Mouse (Mus musculus) liver, adult 2 months (tissue): ENCODE measurements around the gene Olfr980. TPM values are rescaled to one million over a fixed set of nuclear protein-coding genes. Genes with fewer than 3 reads are reported as not detected.

ENCODE experiments used
- polyA plus RNA-seq: library from polyadenylated mRNA; depleted of rRNA; stranded (reverse); fragments of >200 nt; gene quantifications from 2 replicates; pipeline ENCODE4 v1.2.3, GENCODE M21; 2012; rRNA removed
- total RNA-seq: library from RNA; depleted of rRNA; stranded (reverse); fragments of >200 nt; gene quantifications from 2 replicates; pipeline ENCODE4 v1.2.3, GENCODE M21; 2014; rRNA removed

Gene Olfr980
- total and polyA plus RNA-seq, 2 experiments: not detected

Other genes with a start within 250 kb of the Olfr980 start
- not detected in 2 replicates for gene Olfr968, start 226.3 kb downstream of the Olfr980 start, total RNA-seq
- not detected in 2 replicates for gene Olfr968, start 226.3 kb downstream of the Olfr980 start, polyA plus RNA-seq
- gene Olfr969, start 218.6 kb downstream of the Olfr980 start, total RNA-seq: not detected in 2 replicates
- gene Olfr969, start 218.6 kb downstream of the Olfr980 start, polyA plus RNA-seq: not detected in 2 replicates
- gene Olfr970, start 200.7 kb downstream of the Olfr980 start, total RNA-seq: not detected in 2 replicates
- gene Olfr970, start 200.7 kb downstream of the Olfr980 start, polyA plus RNA-seq: not detected in 2 replicates
- gene Olfr971, start 172.7 kb downstream of the Olfr980 start, total RNA-seq: not detected in 2 replicates
- gene Olfr971, start 172.7 kb downstream of the Olfr980 start, polyA plus RNA-seq: not detected in 2 replicates
- gene Olfr972, start 143.2 kb downstream of the Olfr980 start, total RNA-seq: not detected in 2 replicates
- not detected in 2 replicates for gene Olfr972, start 143.2 kb downstream of the Olfr980 start, polyA plus RNA-seq
- not detected in 2 replicates for gene Olfr229, start 102.2 kb downstream of the Olfr980 start, total RNA-seq
- not detected in 2 replicates for gene Olfr229, start 102.2 kb downstream of the Olfr980 start, polyA plus RNA-seq
- gene Olfr974, start 72.1 kb downstream of the Olfr980 start, total RNA-seq: not detected in 2 replicates
- gene Olfr974, start 72.1 kb downstream of the Olfr980 start, polyA plus RNA-seq: not detected in 2 replicates
- gene Olfr975, start 57.5 kb downstream of the Olfr980 start, total RNA-seq: not detected in 2 replicates
- gene Olfr975, start 57.5 kb downstream of the Olfr980 start, polyA plus RNA-seq: not detected in 2 replicates
- gene Olfr976, start 48.4 kb downstream of the Olfr980 start, total RNA-seq: not detected in 2 replicates
- not detected in 2 replicates for gene Olfr976, start 48.4 kb downstream of the Olfr980 start, polyA plus RNA-seq
- gene Olfr978, start 17.5 kb downstream of the Olfr980 start, total RNA-seq: not detected in 2 replicates
- not detected in 2 replicates for gene Olfr978, start 17.5 kb downstream of the Olfr980 start, polyA plus RNA-seq
- gene Olfr979, start 6.1 kb downstream of the Olfr980 start, total RNA-seq: not detected in 2 replicates
- gene Olfr979, start 6.1 kb downstream of the Olfr980 start, polyA plus RNA-seq: not detected in 2 replicates
- gene Olfr981, start 11.9 kb upstream of the Olfr980 start, total RNA-seq: not detected in 2 replicates
- not detected in 2 replicates for gene Olfr981, start 11.9 kb upstream of the Olfr980 start, polyA plus RNA-seq
- not detected in 2 replicates for gene Olfr982, start 64.2 kb upstream of the Olfr980 start, total RNA-seq
- gene Olfr982, start 64.2 kb upstream of the Olfr980 start, polyA plus RNA-seq: not detected in 2 replicates
- not detected in 2 replicates for gene Olfr983, start 84.0 kb upstream of the Olfr980 start, total RNA-seq
- not detected in 2 replicates for gene Olfr983, start 84.0 kb upstream of the Olfr980 start, polyA plus RNA-seq
- gene Olfr984, start 104.6 kb upstream of the Olfr980 start, total RNA-seq: not detected in 2 replicates
- not detected in 2 replicates for gene Olfr984, start 104.6 kb upstream of the Olfr980 start, polyA plus RNA-seq
- not detected in 2 replicates for gene Olfr985, start 120.6 kb upstream of the Olfr980 start, total RNA-seq
- not detected in 2 replicates for gene Olfr985, start 120.6 kb upstream of the Olfr980 start, polyA plus RNA-seq
- gene Tmem225, start 138.5 kb upstream of the Olfr980 start, total RNA-seq: not detected in 2 replicates
- not detected in 2 replicates for gene Tmem225, start 138.5 kb upstream of the Olfr980 start, polyA plus RNA-seq
- gene Olfr986, start 171.3 kb upstream of the Olfr980 start, total RNA-seq: 0.09 TPM in 1 of 2 replicates, not detected in the other
- not detected in 2 replicates for gene Olfr986, start 171.3 kb upstream of the Olfr980 start, polyA plus RNA-seq
- gene Zfp202, start 182.7 kb upstream of the Olfr980 start, total RNA-seq: 0.65 and 0.67 TPM in 2 replicates
- 0.28 and 0.29 TPM in 2 replicates for gene Zfp202, start 182.7 kb upstream of the Olfr980 start, polyA plus RNA-seq